Mouse (Mus musculus): ENCODE data around the gene Stard9.

DNA sequence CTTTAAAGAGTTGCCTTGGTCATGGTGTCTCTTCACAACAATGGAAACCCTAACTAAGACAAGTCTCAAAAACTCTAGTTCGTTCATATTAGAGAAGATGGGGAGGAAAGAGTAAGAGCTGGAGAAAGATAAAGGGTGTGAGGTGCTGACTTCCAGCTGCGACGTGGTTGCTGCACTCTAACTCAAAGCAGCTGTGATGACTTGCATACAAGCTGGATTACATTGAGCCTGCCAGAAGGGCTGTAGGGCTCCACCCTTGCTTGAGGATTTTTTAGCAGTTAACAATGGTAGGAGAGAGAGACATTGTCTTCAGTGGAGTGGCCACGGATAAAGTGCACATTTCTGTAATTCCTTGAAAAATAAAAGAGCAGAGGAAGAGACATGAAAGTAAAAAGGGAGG is 17.9 kb downstream of the Stard9 start:
- TF ChIP-seq CTCF (IDR thresholded peaks at IDR 0.05) (no peak), EP300 (IDR thresholded peaks at IDR 0.05) (0 out of 2 replicates have a peak, but pooled peaks have one; percentile 42)
